Mouse (Mus musculus) thymus, adult 2 months (tissue): ENCODE data around the gene Aff1.

Experiments
- CTCF ChIP-seq: fragments of 200-500 bp; IDR thresholded peaks from 2 replicates; pipeline ENCODE4 v1.5.1; 2012; ENCODE audit warnings: mild to moderate bottlenecking, control low read depth, low read length, moderate library complexity, borderline replicate concordance; ENCODE audit not compliant: control insufficient read depth, poor library complexity, insufficient read depth; ENCODE audit errors: extremely low read depth
- POLR2A ChIP-seq: fragments of 200-500 bp; IDR thresholded peaks from 2 replicates; pipeline ENCODE4 v1.6.1; 2012; ENCODE audit warnings: mild to moderate bottlenecking, low read length, control low read depth, moderate library complexity; ENCODE audit not compliant: control insufficient read depth, poor library complexity, insufficient read depth; ENCODE audit errors: extremely low read depth

GRCm38 (mm10) chr5:103719851-103720250 lies 27.7 kb downstream of the Aff1 start:
- TF ChIP-seq CTCF (no peak), POLR2A (no peak)
